Mouse (Mus musculus): ENCODE measurements around the gene S1pr3.

The S1pr3 gene

DNA sequence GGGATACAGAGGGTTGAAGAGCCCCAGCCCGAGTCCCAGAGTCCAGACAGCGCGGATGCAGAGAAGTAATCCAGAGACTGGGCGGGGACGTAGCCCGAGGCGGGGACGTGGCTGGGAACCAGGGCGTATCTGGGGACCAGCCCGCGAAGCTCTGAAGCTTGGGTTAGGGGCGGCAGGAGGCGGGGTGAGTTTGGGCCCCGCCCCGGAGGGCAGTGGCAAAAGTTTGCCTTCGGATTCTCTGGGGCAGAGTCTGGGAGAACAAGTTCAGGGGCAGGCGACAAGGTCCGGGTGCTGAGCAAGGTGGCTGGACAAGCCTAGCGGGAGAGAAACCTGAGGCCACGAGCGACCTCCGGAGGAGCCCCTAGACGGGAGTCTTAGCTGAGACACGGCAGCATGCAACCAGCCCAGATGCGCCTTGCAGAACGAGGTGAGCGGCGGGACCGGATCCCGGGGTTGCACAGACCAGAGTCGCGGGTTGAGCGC lies at the start of gene S1pr3:
S1pr3 (plus strand) TSS at position 121 of the 483 bp plus-strand sequence.
- no peak for DNase-seq (ENCODE audit: low spot score)

DNA sequence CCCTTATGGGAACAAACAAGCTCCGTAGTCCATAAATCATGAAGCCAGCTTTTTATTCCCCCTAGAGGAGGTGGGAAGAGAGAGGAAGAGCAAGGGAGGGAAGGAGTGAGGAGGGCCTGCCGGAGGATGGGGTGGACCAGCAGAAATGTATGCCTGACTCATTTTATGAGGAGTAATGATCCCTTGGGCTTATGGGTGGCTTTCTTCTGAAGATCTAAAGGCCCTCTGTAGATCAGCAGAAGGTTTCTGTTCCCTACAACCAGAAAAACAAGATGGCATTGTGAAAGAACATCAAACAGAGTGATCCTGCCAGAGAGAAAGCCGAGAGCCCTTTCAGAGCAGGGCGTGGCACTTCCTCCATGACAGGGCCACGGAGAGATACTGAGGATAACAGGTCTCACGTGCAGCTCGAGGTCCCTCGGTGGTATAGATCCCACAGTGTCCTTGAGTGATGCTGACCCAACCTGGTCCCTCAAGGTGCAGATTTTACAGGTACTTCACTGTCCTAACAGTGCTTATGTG lies 47.9 kb upstream of the S1pr3 start:
- no peak for DNase-seq (ENCODE audit: low spot score)

DNA sequence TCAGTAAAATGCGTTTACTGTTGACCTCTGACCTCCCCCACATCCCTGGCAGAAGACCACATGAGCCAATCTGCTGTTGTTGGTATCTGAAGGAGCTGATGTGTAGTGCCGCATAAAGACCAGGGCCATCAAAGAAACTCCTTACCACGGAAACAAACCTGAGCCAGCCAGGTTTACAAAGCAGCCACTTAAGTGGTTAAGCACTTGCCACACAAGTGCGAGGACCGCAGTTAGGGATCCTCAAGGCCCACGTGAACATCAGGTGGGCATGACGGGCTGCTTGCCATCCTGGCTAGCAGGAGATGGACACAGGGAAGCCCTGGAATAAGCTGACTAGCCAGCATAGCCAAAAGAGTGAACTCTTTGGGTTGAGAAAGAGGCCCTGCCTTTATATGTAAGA lies 45.0 kb upstream of the S1pr3 start:
- DNase-seq (ENCODE audit: low spot score): no peak

DNA sequence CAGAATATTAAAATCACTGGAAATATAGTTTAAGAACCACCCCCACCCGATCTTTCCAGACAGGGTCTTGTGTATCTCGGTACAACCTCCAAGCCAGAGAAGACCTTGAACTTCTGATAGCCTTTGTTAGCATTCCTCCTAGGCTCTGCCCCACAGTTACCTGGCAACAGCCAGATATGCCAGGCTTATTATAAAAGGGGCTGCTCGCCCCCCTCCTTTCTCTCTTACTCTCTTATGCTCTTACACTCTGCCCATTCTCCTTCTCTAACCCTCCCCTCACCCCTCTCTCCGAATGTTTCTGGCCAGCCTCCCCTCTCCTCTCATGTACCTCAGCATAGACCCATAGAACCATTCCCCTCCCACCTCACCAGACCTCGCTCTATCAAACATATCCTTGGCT lies 44.5 kb upstream of the S1pr3 start:
- DNase-seq (ENCODE audit: low spot score): no peak

DNA sequence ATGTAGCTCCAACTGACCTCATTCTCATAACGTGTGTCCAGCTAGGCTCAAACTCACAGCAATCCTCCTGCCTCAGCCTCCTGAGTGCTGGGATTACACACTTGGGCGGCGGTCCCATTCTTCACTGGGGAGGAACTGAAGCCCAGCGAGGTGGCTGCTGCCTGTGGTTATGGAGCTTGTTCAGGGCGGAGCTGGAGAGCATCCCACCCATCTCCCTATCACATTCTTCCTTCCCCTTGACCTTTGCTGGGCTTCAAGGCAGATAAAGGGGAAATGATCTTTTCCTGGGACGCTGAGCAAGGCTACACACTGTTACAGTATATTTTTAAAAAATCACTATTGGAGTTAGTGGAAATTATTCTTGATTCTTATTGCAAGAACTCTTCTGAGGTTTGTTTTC lies 43.2 kb upstream of the S1pr3 start:
- DNase-seq (ENCODE audit: low spot score): no peak

DNA sequence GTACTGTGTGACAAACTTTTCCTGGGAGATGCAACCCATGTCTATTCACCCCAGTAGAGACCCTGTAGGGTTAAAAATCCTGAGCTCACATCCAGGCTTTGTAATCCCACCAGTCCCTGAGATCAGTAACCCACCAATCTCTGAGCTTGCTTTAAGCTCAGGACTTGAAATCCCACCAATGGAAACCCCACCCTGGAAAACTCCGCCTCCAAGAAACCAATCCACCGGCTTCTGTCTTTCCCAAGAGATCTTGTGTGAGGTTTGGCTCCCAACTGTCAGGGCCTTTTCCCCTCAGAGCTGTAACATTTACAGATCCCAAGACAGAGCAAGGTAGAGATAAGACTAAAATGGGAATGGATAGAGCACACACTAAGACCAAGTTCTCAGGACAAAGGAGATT lies 40.1 kb upstream of the S1pr3 start:
- no peak for DNase-seq (ENCODE audit: low spot score)

DNA sequence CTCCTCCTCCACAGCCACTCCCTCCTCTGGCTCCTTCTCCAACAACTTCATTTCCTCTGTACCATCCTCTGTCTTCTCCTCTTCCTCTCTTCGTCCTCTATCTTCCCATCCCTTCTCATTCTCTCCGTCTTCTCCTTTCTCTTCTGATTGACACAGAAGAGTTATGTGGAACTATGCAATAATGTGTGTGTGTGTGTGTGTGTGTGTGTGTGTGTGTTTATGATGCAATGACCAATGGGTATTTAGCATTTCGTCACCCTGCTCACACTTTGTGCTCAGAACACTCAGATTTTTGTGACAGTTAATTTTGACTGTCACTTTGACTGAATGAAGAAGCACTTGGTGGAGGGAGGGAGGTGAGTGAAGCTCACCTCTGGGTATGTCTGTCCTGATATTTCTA lies 39.1 kb upstream of the S1pr3 start:
- DNase-seq (ENCODE audit: low spot score): no peak

DNA sequence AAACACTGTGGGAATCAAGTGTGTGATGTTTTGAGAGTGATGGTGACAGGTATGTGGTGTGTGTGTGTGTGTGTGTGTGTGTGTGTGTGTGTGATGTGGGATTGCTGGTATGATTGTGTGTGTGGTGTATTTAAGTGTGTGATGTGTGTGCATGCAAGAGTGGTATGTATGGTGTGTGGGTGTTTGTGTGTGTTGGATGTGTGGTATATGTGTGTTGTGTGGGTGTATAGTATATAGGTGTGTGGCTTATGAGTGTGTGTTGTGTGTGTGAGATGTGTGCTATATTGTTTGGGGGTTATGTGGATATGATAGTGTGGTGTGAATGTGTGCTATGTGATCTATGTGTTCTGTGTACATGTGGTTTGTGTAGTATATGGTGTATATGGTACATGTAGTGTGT lies 35.4 kb upstream of the S1pr3 start:
- no peak for DNase-seq (ENCODE audit: low spot score)

DNA sequence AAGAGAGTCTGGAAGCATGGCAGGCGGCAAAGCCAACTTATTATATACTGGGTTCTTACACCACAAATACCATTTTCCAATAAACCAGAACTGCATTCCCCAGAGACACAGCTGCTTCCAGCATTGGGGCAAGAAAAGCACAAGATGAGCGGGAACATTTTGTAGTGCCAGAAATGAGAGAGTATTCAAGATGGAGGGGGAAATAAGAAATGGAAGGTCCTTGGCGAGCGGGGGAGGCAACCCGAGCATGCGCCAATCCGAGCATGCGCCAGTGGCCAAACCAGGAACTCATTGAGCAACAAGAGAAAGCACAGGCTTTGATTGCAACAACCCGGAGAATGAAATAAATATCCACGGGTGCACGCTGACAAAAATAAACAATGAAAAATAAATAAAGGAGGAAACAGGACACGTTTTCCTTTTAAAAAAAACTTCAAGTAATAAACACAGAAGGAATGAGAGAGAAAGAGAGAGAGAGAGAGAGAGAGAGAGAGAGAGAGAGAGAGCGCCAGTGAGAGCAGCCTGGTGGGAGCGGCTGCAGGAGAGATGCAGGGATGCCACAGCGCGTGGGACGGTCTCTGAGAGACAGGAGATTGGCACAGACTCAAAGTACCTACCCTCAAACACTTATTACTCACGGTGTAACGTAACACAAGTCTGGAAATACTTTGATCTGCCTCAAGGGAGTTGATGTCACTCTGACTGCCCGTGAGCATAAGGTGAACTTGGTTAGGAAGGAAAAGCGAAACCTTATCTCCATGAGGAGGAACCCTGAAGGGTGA lies 34.2 kb upstream of the S1pr3 start:
- no peak for DNase-seq (ENCODE audit: low spot score)

DNA sequence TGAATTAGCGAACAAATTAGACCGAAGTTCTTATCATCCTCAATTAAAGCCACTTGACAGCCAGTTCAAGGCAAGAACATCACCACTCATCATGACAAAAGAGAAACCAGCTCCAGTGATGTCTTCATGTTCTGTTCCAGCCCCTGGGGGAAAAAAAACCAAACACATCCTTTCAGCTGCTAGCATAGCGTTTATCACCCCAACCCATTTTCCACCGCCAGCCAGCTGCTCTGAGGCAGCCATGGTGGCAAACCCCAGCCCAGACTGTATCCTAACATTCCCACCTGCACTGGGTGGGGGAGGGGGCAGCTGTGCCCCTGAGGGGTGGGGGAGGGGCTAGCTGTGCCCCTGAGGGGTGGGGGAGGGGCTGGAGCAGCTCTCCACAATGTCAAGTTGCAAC lies 30.3 kb upstream of the S1pr3 start:
- no peak for DNase-seq (ENCODE audit: low spot score)

DNA sequence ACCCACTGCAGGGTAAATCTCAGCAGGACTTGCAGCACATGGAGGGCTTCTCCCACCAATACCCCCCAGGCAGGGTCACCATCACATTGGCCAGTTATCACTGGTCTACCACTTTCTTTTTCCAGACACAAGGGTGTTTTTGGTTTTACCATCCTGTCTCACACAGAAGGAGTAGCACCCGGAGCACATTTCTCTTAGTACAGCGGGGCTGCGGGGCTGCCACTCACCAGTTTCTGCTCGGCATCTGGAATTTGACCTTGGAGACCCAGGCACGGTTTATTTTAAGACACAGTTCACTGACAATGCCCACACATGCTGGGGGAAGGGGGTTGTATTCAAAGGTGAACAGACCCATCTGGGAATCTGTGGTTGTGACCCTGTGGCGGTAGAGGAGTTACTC lies 28.8 kb upstream of the S1pr3 start:
- DNase-seq (ENCODE audit: low spot score): no peak

DNA sequence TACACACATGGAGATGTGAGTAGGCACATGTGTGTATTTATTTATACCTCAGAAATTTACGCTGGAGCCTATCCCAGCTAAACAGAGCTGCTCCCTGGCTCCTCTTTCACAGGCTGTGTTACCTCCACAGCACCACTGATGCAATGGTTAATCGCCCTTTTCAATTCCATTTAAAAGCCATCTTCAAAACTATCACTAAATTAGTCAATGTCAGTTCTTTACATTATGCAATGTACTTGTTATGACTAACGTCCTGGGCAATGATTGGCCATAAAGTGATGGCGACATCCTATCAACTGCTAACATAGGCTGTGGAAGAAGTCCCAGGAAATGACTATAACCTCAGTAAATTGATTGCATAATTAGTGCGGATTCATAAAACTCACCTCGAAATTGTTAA lies 26.9 kb upstream of the S1pr3 start:
- DNase-seq (ENCODE audit: low spot score): no peak

DNA sequence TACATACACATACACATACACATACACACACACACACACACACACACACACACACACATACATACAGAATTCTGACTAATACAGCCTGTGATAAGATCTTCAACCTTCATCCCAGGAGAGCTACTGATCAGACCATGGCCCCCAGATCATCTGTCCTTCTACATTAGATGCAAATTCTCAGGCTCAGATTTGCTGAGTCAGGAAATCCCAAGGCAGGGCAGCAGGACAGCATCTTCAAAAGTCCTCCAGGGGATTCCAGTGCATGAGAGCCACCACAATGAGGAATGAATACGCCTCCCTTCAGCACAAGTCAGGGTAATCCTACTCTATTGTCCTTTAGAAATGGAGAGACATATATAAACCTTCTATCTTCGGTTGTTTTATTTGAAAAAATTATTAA lies 23.5 kb upstream of the S1pr3 start:
- no peak for DNase-seq (ENCODE audit: low spot score)

DNA sequence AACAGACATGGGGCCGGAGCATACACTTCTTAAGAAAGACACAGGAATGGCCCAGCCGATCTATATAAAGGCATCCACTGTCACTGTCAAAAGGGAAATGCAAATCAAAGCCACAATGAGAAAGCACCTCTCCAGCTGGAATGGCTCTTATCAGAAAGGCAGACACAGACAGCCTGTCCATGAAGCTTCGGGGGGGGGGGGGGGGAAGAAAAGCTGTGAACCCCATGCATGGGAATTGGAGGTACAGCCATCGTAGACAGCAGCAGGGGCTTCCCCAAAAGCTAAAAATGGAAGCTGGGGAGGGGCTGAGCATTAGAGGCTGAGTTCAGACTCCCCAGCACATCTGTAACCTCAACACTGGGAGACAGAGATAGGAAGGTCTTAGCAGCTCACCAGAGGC lies 20.5 kb upstream of the S1pr3 start:
- no peak for DNase-seq (ENCODE audit: low spot score)

DNA sequence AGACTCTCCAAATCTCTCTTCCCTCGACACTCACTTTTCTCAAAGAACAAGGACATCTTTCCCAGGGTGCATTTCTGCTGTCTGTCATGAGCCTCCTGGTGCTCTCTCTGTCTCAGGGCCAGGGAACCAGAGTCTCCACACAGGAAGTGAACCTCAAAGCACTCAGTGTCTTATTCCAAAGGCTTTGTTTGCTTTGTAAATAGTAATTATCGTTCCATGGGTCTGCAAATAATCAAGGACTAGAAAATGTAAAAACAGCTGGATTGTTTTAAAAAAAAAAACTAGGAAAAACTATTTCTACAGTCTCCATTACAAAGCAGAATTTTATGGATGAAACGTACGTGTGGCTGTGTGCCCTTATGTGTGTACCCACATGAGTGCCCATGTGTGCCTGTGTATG lies 18.0 kb upstream of the S1pr3 start:
- DNase-seq (ENCODE audit: low spot score): no peak

DNA sequence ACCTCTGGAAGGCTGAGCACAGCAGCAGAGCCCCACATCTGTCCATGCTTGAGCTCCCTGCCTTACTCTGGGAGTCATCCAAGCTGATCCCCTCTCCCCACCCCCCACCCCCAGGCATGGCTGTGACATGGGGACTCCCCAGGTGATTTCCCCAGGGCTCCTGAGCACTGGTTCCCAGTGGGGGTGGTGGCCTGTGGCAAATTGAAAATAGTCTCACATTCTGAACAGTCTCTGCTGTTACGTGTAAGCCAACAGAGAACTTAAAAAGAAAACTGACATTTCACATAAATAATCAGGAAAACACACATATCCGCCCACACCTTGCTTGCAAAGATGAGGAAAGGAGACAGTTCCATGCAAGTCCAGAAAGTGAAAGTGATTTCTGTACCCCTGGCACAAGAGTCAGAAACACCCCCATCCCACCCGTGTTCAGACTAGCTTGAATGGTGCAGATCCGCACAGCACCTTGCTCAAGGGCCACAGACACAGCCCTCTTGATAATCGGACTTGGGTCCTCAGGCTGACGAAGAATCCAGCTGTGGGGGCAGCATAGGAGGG lies 17.0 kb upstream of the S1pr3 start:
- no peak for DNase-seq (ENCODE audit: low spot score)

DNA sequence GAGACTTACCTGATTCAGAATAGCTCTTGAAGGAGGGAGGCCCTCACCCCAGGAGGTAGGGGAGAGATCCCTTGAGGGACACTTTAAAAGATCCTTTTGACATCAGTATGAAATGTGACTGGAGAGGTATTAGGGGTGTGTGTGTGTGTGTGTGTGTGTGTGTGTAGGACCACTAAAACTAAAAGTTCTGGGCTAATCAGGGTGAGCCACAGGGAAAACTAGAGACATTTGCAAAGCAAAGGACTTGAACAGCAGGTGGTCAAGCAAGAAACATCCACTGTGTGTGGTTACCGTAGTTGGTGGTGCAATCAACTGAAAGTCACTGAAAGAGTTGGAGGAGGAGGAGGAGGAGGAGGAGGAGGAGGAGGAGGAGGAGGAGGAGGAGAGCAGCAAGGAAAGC lies 16.2 kb upstream of the S1pr3 start:
- DNase-seq (ENCODE audit: low spot score): no peak

DNA sequence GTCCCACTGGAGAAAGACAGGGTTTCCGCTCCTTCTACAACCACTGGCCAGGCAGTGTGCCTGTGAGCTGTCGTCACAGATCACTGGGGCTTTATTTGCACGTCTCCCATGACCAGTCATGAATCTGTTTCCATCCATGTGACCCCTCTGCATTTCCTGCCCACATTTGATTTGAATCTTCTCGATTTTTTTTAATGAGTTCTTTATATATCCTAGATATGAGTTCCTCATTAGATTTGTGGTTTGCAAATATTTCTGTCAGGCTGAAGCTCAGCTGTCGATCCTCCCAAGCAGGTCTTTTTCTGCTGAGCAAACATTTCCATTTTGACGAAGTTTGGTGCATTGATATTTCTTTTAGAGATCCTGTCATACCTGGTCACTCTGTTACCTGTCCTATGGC lies 10.6 kb upstream of the S1pr3 start:
- DNase-seq (ENCODE audit: low spot score): no peak

DNA sequence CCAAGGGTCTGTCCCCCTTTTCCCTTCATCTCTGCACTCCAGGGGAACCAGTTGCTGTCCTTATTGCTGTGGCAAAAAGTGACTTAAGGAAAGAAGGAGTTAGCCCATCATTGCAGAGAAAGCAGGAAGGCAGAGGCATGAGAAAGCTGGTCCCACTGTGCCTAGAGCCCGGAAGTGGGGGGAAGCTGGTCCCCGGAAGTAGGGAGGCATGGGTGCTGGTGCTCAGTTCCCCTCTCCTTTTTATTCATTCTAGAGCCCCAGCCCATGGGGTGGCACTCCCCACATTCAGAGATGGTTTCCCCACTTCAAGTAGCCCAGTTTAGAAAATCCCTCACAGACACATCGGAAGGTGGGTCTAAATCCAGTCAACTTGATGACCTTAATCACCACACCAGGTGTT lies 8.9 kb upstream of the S1pr3 start:
- no peak for DNase-seq (ENCODE audit: low spot score)

DNA sequence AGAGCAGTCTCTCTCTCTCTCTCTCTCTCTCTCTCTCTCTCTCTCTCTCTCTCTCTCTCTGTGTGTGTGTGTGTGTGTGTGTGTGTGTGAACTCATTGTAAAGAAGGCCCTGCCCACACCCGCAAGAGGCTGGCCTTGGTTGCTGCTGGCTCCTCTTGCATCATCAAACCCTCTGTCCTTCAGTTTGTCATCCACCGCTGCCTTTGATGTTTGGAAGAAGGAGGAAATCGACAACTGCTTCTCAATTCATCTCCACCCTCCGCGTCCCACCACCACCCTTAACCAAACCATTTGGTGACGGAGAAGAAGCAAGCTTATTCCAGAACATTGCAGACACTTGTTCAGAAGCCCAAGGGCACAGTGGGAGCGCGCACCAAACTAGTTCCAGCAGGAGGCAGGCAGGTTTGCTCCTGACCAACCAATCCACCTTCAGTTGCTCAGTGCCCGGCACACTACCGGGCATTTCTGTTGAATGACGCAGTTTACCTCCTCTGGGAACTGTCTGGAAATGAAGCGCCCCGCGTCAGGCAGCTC lies 8.2 kb upstream of the S1pr3 start:
- no peak for DNase-seq (ENCODE audit: low spot score)

DNA sequence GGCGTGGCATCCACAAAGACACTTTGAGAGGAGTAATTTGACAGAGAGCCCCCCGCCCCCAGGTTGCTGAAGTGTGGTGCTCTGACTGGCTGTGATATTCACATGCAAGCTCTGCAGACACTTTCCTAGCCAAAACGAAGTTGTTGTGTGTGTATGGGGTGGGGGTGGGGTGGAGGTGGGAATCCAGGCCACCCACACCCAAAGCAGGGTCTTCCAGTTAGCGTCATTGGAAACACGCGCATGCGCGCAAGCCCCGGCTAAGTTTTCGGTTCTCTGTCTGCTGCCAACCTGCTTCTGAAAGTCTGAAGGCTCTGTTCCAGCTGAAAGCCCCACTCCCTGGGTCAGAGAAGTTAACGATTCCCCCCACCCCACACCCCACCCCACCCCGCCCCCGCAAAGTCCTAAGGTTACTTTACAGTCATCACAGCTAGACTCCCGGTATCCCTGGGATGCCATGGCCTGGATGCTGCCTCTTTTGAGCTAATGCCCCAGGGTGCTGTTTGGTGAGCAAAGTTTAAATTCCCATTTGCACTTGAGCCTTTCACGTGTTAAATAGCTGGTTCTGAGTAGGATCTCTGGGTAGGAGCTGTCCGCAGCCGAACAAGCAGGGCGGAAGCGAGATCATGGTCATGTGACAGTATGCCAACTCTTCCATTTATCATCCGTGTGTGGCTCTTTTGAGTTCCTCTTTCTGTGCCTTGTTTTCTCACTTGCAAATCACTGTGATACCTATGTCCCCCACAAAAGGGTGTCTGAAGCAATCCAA lies 7.5 kb upstream of the S1pr3 start:
- no peak for DNase-seq (ENCODE audit: low spot score)

DNA sequence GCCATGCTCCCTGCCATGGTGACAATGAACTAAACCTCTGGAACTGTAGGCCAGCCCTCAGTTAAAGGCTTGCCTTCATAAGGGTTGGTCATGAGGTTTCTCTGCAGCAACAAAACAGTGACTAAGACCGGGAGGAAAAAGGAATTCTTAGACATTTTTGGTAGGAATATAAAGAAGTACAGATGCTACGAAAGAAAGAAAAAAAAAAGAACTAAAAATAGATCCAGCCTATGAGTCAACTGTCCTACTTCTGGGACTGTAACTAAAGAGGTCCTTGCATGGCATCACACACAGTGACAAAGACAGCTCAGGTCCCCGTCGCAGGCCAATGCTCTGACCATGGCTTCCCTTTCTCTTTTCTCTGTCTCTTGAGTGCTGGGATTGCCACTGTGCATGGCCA lies 3.9 kb upstream of the S1pr3 start:
- DNase-seq (ENCODE audit: low spot score): no peak
